Mouse (Mus musculus) B cell, adult 67 days (primary cell): ENCODE results near the gene Anapc15. TPM values are rescaled to one million over a fixed set of nuclear protein-coding genes. Genes with fewer than 3 reads are reported as not detected.

Source experiments
- total RNA-seq, 2 experiments: library from RNA; stranded (reverse); gene quantifications; 4 replicates each; pipeline ENCODE4 v1.2.4; 2023

Anapc15 gene
- total RNA-seq, result 10 to 100 TPM; 79.4 to 88.5 TPM

GRCm38 (mm10) chr7:101863415-101863814, at the start of gene Anapc15:
Anapc15 (plus strand) TSS chr7:101863715.

GRCm38 (mm10) chr7:101817861-101818401, 45.6 kb upstream of the Anapc15 start, which contains the start of gene Phox2a:
Phox2a (plus strand) TSS chr7:101818313.

GRCm38 (mm10) chr7:101837606-101838471, 25.7 kb upstream of the Anapc15 start, which contains the start of gene Inppl1:
Inppl1 (minus strand) TSS chr7:101838229.

GRCm38 (mm10) chr7:101857094-101857493, 6.4 kb upstream of the Anapc15 start, which contains the start of gene Folr2:
Folr2 (minus strand) TSS chr7:101857194.

GRCm38 (mm10) chr7:101870629-101871028, 7.1 kb downstream of the Anapc15 start, which contains the start of gene Folr1:
Folr1 (minus strand) TSS chr7:101870788.

GRCm38 (mm10) chr7:101905561-101906286, 42.2 kb downstream of the Anapc15 start, which contains the start of gene Lamtor1:
Lamtor1 (plus strand) TSS chr7:101905904.

GRCm38 (mm10) chr7:101906287-101906681, 42.8 kb downstream of the Anapc15 start, which contains the start of gene Tomt:
Tomt (minus strand) TSS chr7:101906359.

GRCm38 (mm10) chr7:101933751-101934240, 70.3 kb downstream of the Anapc15 start, which contains the start of the genes Lrrc51 and Numa1:
Lrrc51 (minus strand) TSS chr7:101933895.
Numa1 (plus strand) TSS chr7:101934111.

Other genes with a start within 250 kb of the Anapc15 start
- gene Clpb, start 200.1 kb upstream of the Anapc15 start, total RNA-seq, result 10 to 100 TPM; 20.2 to 21.4 TPM
- gene Phox2a, start 45.4 kb upstream of the Anapc15 start, total RNA-seq, result not detected
- 10 to 100 TPM; 45.1 to 57.0 TPM for gene Inppl1, start 25.5 kb upstream of the Anapc15 start, total RNA-seq
- gene Folr2, start 6.5 kb upstream of the Anapc15 start, total RNA-seq, result 1 to 10 TPM; 1.1 to 1.2 TPM
- not detected for gene Folr1, start 7.1 kb downstream of the Anapc15 start, total RNA-seq
- gene Lamtor1, start 42.2 kb downstream of the Anapc15 start, total RNA-seq, result 10 to 100 TPM; 61.3 to 73.3 TPM
- gene Tomt, start 42.6 kb downstream of the Anapc15 start, total RNA-seq, result not detected
- 1 to 10 TPM; 1.3 to 2.0 TPM for gene Lrrc51, start 70.2 kb downstream of the Anapc15 start, total RNA-seq
- 100 to 1,000 TPM; 269 to 277 TPM for gene Numa1, start 70.4 kb downstream of the Anapc15 start, total RNA-seq
- 10 to 100 TPM; 10.8 to 11.9 TPM for gene Il18bp, start 155.0 kb downstream of the Anapc15 start, total RNA-seq
- 10 to 100 TPM; 41.2 to 41.7 TPM for gene Rnf121, start 201.8 kb downstream of the Anapc15 start, total RNA-seq
- 10 to 100 TPM; 56.4 to 59.1 TPM for gene Xndc1, start 201.8 kb downstream of the Anapc15 start, total RNA-seq
- gene Xntrpc, start 202.0 kb downstream of the Anapc15 start, total RNA-seq, result 1 to 10 TPM; 5.1 to 7.1 TPM
- gene Trpc2, start 219.4 kb downstream of the Anapc15 start, total RNA-seq, result 1 to 10 TPM; 2.4 to 3.8 TPM
- not detected for gene Art1, start 238.0 kb downstream of the Anapc15 start, total RNA-seq
- gene Art5, start 245.8 kb downstream of the Anapc15 start, total RNA-seq, result 1 to 10 TPM; 1.0 to 2.2 TPM